Mouse (Mus musculus) testis, adult 2 months (tissue): Measurements from ENCODE around the gene Nop9.

ENCODE experiments used
- CTCF ChIP-seq: fragments of 200-500 bp; IDR thresholded peaks from 2 replicates; pipeline ENCODE4 v1.5.1; 2012; ENCODE audit warnings: low read depth, mild to moderate bottlenecking, inconsistent platforms, low read length, moderate library complexity; ENCODE audit not compliant: control insufficient read depth, insufficient read depth, insufficient replicate concordance
- POLR2A ChIP-seq: fragments of 200-500 bp; IDR thresholded peaks from 2 replicates; pipeline ENCODE4 v1.6.1; 2012; ENCODE audit warnings: low read depth, mild to moderate bottlenecking, inconsistent platforms, low read length, moderate library complexity; ENCODE audit not compliant: control insufficient read depth

DNA sequence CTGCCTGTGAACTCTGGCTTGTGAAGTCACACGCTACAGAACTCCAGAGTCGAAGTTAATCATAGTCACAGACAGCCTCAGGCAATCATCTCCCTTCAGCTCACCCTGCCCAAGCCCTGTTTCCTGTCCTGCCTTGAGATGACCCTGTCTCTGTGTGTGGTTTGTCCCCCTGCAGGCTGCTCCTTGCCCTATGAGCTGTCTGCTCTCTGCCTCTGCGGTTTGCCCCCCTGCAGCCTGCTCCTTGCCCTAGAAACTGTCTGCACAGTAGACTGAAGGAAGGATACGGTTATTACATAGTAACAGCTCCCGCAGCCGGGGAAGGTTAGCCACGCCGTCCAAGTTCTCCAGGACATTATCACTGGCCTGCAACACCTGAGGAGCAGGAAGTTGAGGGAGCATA is 28.6 kb upstream of the Nop9 start:
- no peak for TF ChIP-seq CTCF
- TF ChIP-seq POLR2A, result no peak
